Mouse (Mus musculus): ENCODE data around the gene Trappc10.

The Trappc10 gene

DNA sequence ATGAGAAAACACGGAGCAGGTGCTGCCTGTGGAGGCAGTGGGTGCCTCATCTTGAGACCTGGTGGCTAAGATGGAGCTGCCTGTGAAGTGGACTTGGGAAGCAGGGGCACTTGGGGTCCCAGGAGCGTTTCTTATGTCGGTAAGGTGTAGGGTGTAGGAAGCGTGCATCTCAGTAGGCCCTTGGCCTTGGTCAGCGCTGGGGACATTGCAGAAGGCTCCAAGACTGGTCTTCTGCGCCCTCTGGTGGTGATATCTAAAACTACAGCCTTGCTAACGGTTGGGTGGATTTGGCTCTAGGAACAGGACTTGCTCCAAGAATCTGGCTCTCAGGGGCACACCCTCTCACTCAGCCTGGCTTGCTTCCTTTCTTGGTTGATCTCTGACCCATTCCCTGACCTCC, 84.5 kb downstream of the Trappc10 start:
- peak; percentile 79 for DNase-seq (ENCODE audit: low spot score)

GRCm38 (mm10) chr10:78159252-78159878, 85.1 kb downstream of the Trappc10 start:
- peak; percentile 75 for DNase-seq (ENCODE audit: low spot score)

- no peak for DNase-seq (ENCODE audit: low spot score)
Observed at GRCm38 (mm10) chr10:78158041-78158440, 86.4 kb downstream of the Trappc10 start.

GRCm38 (mm10) chr10:78156926-78157325, 87.5 kb downstream of the Trappc10 start:
- DNase-seq (ENCODE audit: low spot score) = no peak

- DNase-seq (ENCODE audit: low spot score) = no peak
Observed at GRCm38 (mm10) chr10:78148834-78149766, 95.3 kb downstream of the Trappc10 start.

DNA sequence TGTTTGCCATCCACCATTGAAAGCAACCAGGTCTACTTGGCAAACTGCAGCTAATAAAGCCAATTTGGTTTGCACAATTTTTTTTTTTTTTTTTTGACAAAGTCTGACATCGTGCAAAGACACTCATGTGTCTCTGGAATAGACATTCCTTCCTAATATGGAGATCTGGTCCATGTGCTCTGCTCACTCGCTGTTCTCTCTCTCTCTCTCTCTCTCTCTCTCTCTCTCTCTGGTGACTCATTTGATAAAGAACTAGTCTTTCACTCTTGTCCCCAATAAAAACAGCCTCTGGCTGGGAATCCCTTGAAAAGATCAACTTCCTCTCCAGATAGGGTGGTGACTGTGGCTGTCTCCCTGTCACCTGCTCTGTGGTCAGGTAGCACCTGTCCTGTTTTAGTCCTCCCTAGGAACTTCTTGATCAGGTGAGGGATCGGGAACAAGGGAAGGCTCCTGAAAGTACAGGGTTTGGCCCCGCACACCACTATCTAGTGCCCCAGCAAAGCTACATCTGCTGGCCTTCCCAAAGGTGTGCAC, 96.5 kb downstream of the Trappc10 start:
- DNase-seq (ENCODE audit: low spot score) = no peak

DNA sequence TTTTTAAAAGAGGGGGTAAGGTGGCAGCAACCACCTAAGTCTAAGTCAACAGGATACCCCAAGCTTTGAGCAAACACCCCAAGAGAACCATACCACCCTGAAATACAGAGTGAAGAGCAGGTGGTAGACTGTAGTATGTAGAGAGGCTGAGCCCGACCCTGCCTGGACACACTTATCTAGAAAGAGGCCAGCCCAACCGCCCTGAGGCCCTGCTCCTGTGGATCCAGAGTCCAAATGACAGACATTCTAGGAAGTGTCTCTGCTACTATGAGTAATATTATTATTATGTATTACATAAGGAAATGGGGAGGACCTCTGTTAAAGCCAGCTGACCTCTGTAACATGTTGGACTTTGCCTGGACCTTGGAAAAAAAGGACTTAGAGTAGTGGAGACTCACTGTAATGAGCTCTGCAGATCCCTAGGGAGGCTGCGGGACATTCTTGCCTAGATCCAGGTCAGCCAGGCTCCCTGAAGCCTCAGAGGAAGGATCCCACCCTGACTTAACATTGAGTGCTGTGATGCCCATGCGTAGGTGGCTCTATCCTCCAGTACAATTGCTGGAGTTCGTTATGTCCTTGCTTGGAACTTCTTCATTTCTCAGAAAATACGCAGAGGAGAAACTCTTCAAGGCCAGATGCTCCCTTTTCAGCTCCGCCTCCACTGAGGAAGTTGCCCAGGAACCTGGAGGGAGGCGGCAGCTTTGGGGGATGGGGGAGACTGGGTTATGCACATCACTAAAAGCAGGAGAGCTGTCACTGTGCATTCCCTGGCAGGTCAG, 100.5 kb downstream of the Trappc10 start:
- no peak for DNase-seq (ENCODE audit: low spot score)

GRCm38 (mm10) chr10:78140843-78141242, 103.6 kb downstream of the Trappc10 start:
- no peak for DNase-seq (ENCODE audit: low spot score)

GRCm38 (mm10) chr10:78140251-78140600, 104.2 kb downstream of the Trappc10 start:
- DNase-seq (ENCODE audit: low spot score) = no peak

DNA sequence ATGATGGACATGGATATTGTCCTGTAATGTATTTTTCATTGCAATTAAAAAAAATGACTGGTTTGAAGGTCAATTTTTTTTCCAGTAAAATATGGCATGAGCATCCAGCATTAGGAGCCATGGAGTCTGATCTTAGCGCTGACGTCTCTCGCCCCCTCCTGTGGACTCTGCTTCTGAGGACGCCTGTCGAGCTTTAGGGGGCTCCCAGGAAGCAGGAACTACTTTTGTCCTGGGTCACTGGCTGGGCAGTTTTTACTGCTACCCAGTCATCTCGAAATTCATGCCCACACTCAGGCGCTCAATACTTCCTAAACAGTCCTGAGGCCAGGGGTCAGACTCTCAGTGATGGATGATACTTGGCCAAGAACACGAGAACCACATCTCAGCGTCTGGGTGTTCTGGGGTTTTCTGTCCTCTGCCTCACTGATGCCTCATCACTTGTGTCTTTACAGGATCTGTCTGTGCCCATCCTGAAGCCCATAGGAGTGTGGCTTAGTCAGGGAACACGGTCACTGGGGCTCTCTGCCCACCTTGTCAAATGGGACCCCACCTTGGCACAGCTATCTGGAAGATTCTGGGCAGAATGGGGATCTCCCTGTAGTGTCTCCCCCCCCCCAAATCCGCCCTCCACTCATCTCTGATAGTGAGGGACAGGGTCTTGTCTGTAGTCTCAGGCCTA, 104.7 kb downstream of the Trappc10 start:
- DNase-seq (ENCODE audit: low spot score) = no peak

DNA sequence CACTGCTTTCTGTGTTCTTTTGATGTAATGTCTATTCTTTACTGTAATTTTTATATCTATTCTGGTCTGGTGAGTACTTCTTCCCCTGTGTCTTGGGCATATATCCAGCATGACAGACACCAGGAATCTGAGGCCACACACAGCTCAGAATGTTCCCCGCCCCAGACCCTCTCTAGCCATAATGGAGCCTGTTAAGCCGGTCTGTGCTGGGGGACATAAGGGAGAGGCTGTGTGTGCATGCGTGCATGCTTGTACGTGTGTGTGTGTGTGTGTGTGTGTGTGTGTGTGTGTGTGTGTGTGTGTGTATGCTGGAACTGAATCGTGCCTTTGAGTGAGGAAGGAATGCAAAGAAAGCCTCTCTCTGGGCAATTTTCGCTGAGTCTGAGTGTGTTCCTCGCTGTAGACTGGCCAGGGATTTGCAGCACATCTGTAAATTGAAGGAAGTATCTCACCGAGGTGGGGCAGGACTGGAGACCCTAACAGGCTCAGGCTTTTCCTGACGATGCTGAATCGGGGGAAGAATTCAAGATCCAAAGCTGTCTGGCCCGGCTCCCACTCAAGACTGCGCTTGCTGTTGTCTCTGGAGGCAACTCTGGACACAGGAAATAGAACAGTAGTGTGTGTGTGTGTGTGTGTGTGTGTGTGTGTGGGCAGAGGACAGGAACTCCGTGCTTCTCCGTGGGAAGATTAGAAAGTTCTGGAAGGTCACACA, 105.5 kb downstream of the Trappc10 start:
- no peak for DNase-seq (ENCODE audit: low spot score)

DNA sequence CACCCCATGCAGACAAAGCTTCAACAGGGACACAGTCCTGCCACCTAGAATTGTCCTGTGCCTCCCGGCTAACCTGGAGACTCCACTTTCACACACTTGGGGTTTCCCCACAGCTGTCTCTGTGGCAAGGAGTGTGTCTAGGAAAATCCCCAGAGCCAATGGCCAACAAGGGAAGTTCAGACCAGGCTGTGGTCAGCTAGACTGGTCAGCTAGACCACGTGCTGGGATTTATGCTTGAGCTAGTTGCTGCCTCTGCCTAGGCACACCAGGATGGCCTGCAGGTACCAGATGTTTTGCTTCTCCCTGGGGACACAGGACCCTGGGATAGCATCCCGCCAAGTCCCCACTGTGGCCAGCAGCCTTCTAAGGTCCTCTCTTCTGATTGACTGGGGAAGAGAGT, 107.2 kb downstream of the Trappc10 start:
- DNase-seq (ENCODE audit: low spot score) = no peak
